Mouse (Mus musculus): ENCODE measurements around the gene Prpf6. TPM values are rescaled to one million over a fixed set of nuclear protein-coding genes. Genes with fewer than 3 reads are reported as not detected.

Prpf6 gene
- total and polyA plus RNA-seq, 3 experiments, result 28.3 to 53.8 (median 48.1) TPM

GRCm38 (mm10) chr2:181585506-181585905 lies 6.2 kb upstream of the Prpf6 start:
- in situ Hi-C loops (cut with MboI; ENCODE audit: low pct_ligation_motif_present, low pct_unique_long_range_greater_than_20kb, low sequenced_read_pairs) (no loop called here), dilution Hi-C loops (cut with MboI; ENCODE audit: extremely low pct_ligation_motif_present, extremely low pct_unique_long_range_greater_than_20kb, low sequenced_read_pairs) (no loop called here)
- H3K9ac ChIP-seq (ENCODE audit: insufficient read depth, low read depth), result no peak overlapping the region
- peaks cover 59 to 81% of the 10 kb centered on the region in 2 experiments for H3K36me3 ChIP-seq (replicated peaks in 1 of 2; ENCODE audit: control insufficient read depth in 1 of 2, insufficient read depth in 1 of 2, low read length in 1 of 2)
- peaks cover 0 to 9% of the 10 kb centered on the region in 2 experiments; a peak in 2 of 4 replicates for H3K4me1 ChIP-seq (ENCODE audit: control insufficient read depth in 1 of 2, insufficient read depth in 2 of 2)
- H3K4me3 ChIP-seq (replicated peaks in 1 of 3; ENCODE audit: low read depth in 2 of 3, low read length in 2 of 3, poor library complexity in 1 of 3), result no peak overlapping the region
- TF ChIP-seq ELF1 (IDR thresholded peaks at IDR 0.05; ENCODE audit: low read depth, low read length) (no peak), MXI1 (IDR thresholded peaks at IDR 0.05; ENCODE audit: low read depth, low read length) (no peak), ZMIZ1 (IDR thresholded peaks at IDR 0.05; ENCODE audit: low read depth, low read length) (no peak), JUN (IDR thresholded peaks at IDR 0.05; ENCODE audit: insufficient read depth, low read depth, low read length) (no peak), CTCF (conservative IDR thresholded peaks at IDR 0.05 in 1 of 2, IDR thresholded peaks at IDR 0.05 in 1 of 2; ENCODE audit: low read depth in 2 of 2, low read length in 2 of 2) (no peak), POLR2AphosphoS2 (IDR thresholded peaks at IDR 0.05; ENCODE audit: low read depth, low read length) (no peak), TBP (conservative IDR thresholded peaks at IDR 0.05; ENCODE audit: low read depth, low read length) (no peak), MYC (IDR thresholded peaks at IDR 0.05; ENCODE audit: low read depth, low read length) (no peak), ETS1 (conservative IDR thresholded peaks at IDR 0.05; ENCODE audit: low read depth, low read length) (no peak), ZKSCAN1 (IDR thresholded peaks at IDR 0.05; ENCODE audit: borderline replicate concordance, low read depth, low read length) (no peak), NELFE (IDR thresholded peaks at IDR 0.05; ENCODE audit: low read depth, low read length) (no peak)
- no peak for DNase-seq (ENCODE audit: extremely low read depth)
- H3K27ac ChIP-seq (ENCODE audit: insufficient read depth, low read depth), result no peak overlapping the region
- H3K27me3 ChIP-seq (replicated peaks), result no peaks in the 10 kb centered on the region
- H3K9me3 ChIP-seq (replicated peaks; ENCODE audit: low read length), result no peaks in the 10 kb centered on the region
- H3K79me2 ChIP-seq (replicated peaks; ENCODE audit: control insufficient read depth, extremely low read depth, insufficient read depth, poor library complexity, severe bottlenecking), result 0 out of 2 replicates have a peak, but pooled peaks cover under 1% of the 10 kb centered on the region
- no peak overlapping the region for H3K4me2 ChIP-seq (ENCODE audit: insufficient read depth, low read depth, poor library complexity, severe bottlenecking)

- dilution Hi-C loops (cut with MboI; ENCODE audit: extremely low pct_ligation_motif_present, extremely low pct_unique_long_range_greater_than_20kb, low sequenced_read_pairs) (no loop called here), in situ Hi-C loops (cut with MboI; ENCODE audit: low pct_ligation_motif_present, low pct_unique_long_range_greater_than_20kb, low sequenced_read_pairs) (no loop called here)
- no peak for DNase-seq (ENCODE audit: extremely low read depth)
- Histone ChIP-seq H3K36me3 (replicated peaks in 1 of 2; ENCODE audit: control insufficient read depth in 1 of 2, insufficient read depth in 1 of 2, low read length in 1 of 2) (peaks cover 59 to 84% of the 10 kb centered on the region in 2 experiments), H3K4me3 (replicated peaks in 1 of 3; ENCODE audit: low read depth in 2 of 3, low read length in 2 of 3, poor library complexity in 1 of 3) (no peak overlapping the region), H3K4me2 (ENCODE audit: insufficient read depth, low read depth, poor library complexity, severe bottlenecking) (no peak overlapping the region), H3K27me3 (replicated peaks) (no peaks in the 10 kb centered on the region), H3K9me3 (replicated peaks; ENCODE audit: low read length) (no peaks in the 10 kb centered on the region), H3K4me1 (ENCODE audit: control insufficient read depth in 1 of 2, insufficient read depth in 2 of 2) (peaks cover 3 to 15% of the 10 kb centered on the region in 2 experiments; a peak in 3 of 4 replicates), H3K9ac (ENCODE audit: insufficient read depth, low read depth) (no peak overlapping the region), H3K27ac (ENCODE audit: insufficient read depth, low read depth) (no peak overlapping the region), H3K79me2 (replicated peaks; ENCODE audit: control insufficient read depth, extremely low read depth, insufficient read depth, poor library complexity, severe bottlenecking) (peaks cover 1% of the 10 kb centered on the region; the same call in 1 of the 2 replicates)
- TF ChIP-seq USF2 (conservative IDR thresholded peaks at IDR 0.05; ENCODE audit: low read depth, low read length) (no peak), CTCF (conservative IDR thresholded peaks at IDR 0.05 in 1 of 2, IDR thresholded peaks at IDR 0.05 in 1 of 2; ENCODE audit: low read depth in 2 of 2, low read length in 2 of 2) (no peak), HCFC1 (IDR thresholded peaks at IDR 0.05; ENCODE audit: low read depth, low read length) (no peak), ETS1 (conservative IDR thresholded peaks at IDR 0.05; ENCODE audit: low read depth, low read length) (no peak), ELF1 (IDR thresholded peaks at IDR 0.05; ENCODE audit: low read depth, low read length) (no peak), EP300 (IDR thresholded peaks at IDR 0.05; ENCODE audit: low read length) (no peak)
These were observed 5.5 kb upstream of the Prpf6 start for GRCm38 (mm10) chr2:181586124-181586523.
